Mouse (Mus musculus): ENCODE measurements at regions not wholly inside any gene's neighbourhood (a gene's known extent, or its start where the extent isn't known, plus 50 kb on each side); places are given as distances from the start of the nearest gene placed in this dataset.

DNA sequence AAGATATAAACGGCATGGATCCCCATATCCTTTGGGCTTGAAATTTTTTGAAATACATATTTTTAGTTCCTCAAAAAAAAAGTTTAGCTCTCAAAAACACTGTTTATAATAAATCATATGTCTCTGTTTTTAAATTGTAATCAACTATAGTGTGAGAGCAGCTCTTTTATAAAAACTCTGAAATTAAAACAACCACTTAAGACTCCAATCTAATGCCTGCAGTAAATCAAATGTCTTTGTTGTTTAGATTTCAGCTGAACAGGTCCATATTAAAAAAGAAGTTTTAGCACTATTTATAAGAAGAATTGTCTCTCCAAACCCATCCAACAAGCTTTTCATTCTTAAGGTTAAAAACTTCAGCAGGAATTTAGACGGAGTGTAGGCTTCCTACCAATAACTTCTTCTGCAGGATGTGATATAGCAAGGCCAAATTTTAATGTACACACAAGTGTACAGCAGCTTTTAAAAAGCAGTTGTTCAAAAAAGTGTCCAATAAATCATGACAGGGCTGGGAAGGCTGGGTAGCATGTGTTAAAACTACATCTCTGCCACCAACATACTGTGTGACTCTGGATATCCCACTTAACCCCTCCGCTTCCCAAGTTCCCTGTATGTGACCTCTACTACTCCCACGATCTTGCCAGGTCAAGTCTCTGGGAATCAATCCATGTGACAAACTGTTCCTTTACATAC is 160.6 kb upstream of the Paip1 start:
- no peak for DNase-seq (ENCODE audit: low spot score in 2 of 2)

DNA sequence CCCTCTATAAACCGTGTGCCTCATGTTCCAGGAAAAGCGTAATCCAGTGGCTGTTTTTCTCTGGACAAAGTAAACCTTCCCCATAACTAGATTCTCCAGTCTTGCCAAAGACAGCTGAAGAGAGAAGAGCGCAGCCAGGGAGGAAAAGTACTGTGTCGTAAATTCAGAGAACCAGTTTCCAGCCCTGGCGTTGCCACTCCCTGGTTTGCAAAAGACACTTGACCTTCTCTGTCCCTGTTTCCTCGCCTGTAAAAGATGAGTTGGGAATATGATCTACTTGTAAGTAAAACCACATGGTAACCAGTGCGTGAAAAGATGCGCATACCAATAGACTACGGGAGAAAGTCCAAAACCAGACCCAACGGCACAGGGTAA is 160.1 kb upstream of the Paip1 start:
- no peak for DNase-seq (ENCODE audit: low spot score in 2 of 2)

DNA sequence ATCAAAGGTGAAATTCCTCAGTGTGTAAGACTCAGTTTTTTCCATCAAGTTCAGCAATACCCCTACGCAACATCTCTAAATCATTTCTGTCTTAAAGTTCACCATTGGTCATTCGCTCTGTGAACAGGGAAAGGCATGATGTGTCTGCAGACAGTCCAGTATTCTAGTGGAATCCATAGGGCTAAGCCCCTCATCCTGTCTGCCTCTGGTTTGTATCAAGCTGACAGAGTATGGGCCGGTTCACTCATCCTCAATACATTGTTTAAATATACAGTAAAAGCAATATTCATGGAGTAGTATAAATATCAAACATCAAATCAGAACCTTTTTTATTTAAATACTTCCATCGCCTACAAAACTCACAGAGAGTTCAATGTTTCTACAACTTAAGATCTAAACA is 152.9 kb upstream of the Paip1 start:
- DNase-seq (ENCODE audit: low spot score in 2 of 2): no peak

DNA sequence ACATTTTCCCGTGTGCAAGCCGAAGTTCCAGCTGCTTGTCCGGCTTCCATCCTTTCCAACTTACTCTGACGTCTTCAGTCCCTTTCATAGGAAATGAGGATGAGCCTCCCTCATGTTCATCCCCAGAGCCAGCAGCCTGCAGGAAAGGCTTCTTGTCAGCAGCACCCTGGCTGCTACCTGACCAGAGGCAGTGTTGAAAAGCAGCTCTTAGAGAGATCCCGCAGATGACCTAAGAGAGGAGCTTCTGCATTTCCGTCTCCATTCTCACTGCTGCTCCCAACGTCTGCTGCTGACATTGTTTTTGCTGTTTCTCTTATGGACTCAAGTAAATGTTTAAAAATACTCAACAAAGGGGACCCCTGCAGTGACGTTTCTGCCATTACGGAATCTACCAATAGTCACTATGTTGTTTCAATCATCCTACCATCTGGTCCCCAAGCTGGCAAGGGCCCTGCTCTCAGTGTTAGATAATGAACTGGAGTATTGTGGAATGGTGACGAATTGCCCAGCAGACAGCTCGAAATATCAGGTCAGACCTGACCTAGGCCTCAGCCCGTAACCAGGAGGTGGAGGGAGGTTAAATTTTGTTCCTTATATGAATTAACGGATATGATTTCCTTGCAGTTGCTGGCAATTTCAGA is 151.0 kb upstream of the Paip1 start:
- DNase-seq (ENCODE audit: low spot score in 2 of 2): no peak

DNA sequence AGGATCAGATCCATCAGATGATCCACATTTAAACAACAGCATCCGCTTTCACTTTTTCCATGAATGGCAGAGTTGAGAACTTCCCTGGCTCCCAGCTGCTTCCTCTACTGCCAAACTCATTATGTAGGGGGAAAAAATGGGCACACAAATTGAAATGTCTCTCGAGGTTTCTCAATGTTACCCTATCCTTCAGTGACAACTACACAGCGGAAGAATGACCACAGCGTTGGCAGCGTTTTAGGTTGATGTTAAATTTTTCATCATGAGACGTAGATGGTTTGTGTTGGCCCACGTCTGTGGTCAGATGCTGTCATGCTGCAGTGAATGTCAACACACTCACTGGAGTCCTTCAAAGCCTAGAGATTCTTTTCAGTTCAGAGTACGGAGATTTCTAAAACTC is 149.0 kb upstream of the Paip1 start:
- no peak for DNase-seq (ENCODE audit: low spot score in 2 of 2)

DNA sequence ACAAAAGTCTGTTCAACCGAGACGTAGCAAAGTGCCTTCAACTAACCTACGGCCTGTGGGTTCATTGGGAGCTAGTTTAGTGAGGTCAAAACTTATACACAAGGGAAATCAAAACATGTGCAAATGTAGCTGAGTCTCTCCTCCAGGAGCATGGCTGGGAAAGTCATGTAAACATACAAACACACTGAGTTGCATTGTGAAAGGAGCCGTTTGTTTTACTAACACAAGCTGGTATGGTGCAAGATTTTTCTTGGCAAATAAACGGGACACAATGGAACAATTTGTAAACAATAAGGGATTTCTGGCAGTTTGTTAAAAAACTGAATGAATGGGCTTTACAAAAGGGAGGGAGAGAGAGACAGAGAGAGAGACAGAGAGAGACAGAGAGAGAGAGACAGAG is 147.8 kb upstream of the Paip1 start:
- DNase-seq (ENCODE audit: low spot score in 2 of 2): no peak

DNA sequence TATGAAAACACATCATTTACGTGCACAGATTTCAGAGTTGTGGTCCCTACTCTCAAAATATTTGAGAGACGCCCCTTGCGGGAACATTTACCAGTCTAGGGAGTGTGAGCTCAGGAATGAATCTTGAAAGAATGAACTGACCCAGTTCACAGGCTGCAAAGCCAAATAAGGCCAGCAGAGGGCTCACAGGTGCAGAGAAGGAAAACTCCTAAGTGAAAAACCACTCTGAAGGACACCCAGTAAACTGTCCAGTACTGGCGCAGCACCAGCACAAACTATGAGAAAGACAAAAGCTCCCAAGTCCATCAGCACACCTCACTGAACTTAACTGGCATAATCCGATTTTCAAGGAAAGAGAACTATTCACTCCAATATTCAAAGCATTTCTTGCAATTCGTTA is 145.0 kb upstream of the Paip1 start:
- peak in 1 of 2 experiments; percentile 56 for DNase-seq (ENCODE audit: low spot score in 2 of 2)

DNA sequence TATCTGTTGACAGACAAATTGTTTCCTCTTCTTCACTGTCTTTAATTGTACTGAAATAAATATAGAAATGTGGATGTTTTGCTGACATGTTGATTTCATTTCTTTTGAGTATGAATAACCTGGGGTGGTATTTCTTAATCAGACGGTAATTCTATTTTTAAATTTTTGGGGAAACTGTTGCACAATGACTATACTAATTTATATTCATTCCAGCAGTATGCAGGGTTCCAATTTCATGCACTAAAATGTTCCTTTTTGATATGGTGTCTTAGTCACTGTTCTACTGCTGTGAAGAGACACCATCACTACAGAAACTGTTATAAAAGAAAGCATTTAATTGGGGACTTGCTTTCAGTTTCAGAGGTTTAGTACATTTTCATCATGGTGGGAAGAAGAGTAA is 119.2 kb upstream of the Paip1 start:
- no peak for DNase-seq (ENCODE audit: low spot score in 2 of 2)

DNA sequence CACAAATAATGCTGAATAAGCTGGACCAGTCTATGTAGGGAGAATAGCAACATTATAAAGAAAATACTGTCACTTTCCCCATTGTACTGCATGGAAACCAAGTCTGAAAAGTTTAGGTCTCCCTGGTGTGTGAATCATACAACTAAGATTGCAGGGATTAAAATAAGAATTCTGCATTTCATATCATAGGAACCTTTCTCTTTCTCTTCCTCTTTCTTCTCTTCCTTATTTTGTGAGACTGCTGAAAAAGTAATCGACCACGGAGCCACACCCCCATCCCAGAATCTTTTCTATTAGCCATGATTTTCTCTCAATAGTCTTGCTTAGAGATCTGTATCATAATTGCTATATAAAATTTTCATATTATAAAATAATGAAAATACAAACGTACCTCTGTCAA is 118.4 kb upstream of the Paip1 start:
- DNase-seq (ENCODE audit: low spot score in 2 of 2): no peak

DNA sequence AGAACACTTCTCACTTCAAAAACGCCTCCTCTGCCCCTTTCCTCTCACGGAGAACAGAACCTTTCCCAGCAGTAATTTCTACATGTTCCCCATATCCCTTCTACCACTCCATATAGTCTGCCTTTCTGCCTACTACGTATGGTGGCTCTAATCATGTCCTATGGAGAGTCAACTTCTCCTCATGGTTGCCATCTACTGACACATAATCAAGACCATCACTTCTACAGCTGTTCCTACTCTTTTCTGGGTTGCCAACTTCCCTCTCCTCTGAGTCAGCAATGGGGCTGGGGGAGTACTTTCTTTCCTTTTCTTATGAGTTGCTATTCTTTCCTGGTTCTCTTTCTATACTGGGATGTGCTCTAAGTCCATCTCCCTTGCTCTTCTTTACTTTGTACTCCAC is 114.0 kb upstream of the Paip1 start:
- no peak for DNase-seq (ENCODE audit: low spot score in 2 of 2)

DNA sequence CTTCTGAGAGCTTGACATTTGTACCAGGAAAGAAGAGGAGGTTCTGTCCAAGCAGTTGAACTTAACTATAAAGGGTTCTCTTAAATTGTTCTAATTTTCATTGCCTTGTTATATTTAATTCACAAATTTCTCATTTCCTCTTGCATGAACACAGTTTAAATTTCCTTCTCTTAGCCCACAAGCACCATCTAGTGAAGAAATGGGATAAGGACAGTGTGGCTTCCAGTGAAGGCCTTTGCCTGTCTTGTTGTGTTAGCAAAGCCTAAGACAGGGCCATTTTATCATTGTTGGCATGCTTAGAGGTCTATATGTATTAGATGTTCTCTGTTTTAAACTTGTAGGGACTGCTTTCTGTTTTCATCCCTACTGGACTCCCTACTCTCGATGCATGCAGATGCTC is 110.0 kb upstream of the Paip1 start:
- DNase-seq (ENCODE audit: low spot score in 2 of 2): no peak

DNA sequence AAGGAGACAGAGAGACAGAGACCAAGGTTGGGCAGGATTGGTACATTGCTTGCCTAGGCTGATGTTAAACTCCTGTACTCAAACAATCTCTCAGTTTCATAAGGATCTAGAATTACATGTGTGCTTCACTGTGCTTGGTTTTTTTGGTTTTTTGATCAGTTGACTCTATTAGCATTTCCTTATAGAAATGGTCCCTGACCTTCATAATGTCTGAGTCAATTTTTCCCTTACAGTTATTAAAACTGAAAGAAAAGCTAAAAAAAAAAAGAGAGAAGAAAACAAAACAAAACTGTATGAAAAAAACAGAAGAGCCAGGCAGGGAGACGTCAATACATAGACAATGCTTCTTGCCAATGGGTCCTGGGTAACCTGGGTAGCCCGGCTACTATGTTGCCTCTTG is 102.9 kb upstream of the Paip1 start:
- DNase-seq (ENCODE audit: low spot score in 2 of 2): no peak

DNA sequence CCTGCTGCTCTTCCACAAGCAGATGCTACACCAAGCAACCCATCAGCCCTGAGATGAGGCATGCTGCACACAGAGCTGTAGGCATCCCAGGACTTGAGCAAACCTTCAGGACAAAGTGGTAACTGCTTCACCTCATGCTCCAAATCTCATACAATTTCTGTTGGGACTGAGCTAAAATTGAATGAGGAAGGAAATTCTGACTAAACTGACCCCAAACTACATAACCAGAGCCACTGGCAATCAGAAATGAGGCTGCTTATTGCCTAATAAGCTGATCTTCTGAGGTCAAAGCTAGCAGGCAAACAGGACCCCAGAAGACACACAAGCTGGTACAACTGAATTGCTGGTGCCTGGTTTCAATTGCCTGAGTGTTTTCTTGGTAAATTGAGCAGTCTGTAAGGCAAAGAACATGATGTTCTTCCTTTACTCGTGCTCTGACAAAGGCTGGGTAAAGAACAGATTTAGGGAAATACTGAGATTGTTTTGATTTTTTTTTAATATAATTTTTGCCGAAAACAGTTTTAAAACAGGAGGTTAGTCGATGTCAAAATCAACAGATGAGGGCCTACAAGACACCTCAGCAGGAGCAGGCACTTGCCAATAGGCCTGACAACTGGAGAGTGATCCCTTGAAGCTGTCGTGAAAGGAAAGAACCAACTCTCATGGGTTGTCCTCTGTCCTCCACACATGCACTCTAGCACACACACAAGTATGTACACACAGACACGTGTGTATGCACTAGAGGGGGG is 101.3 kb upstream of the Paip1 start:
- no peak for DNase-seq (ENCODE audit: low spot score in 2 of 2)

DNA sequence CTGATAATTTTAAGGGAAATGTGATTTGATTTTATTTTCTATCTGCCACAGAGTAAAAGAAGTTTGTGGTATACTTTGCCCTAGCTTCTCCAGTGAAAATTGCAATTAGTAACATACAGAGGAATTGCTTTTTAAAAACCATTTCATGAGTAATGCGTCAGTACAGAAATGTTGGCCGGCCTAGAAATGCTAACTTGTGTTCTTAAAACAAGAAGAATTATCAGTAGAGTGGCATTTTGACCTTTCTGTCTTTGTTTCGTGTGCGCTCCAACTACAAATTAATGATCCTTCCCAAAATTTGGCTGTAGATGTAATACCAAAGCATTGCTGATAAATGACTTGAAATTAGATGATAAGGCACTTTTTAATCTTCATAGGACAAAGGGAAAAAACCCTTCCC is 99.7 kb upstream of the Paip1 start:
- no peak for DNase-seq (ENCODE audit: low spot score in 2 of 2)

DNA sequence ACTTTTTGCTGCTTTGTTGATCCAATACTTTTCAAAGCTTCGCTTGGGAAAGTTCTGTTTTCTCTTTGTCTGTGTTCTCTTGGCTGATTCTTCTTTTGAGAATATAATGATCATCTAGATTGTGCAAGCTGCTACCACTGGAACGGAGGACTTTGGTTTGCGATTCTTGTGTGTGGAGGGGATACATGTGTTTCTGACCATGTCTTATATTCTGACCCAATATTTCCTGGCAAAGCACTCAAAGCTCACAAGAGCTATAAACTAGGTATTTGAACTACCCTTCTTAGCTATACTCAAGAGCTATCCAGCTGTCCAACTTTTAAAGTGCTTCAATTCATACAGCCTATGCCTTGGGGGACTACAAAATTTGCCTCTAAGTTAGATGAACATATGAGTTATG is 96.6 kb upstream of the Paip1 start:
- no peak for DNase-seq (ENCODE audit: low spot score in 2 of 2)

DNA sequence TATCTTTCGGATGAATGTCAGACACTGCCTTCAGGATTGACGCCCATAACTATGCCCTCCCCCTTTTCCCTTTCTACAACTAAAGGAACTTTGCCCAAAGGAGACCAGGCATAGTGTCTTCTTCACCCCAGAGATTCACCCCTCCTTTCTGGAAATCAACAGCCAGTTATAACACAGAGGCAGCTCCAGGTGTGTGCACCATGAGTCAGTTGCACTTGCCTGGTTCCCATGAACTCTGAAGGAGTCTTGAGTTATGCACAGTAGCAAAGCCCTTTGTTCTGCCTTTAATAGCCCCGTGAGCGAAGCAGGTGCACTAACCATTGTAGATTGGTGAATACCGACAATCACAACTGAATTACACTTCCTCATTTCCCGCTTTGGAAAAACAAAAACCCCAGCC is 94.5 kb upstream of the Paip1 start:
- no peak for DNase-seq (ENCODE audit: low spot score in 2 of 2)

DNA sequence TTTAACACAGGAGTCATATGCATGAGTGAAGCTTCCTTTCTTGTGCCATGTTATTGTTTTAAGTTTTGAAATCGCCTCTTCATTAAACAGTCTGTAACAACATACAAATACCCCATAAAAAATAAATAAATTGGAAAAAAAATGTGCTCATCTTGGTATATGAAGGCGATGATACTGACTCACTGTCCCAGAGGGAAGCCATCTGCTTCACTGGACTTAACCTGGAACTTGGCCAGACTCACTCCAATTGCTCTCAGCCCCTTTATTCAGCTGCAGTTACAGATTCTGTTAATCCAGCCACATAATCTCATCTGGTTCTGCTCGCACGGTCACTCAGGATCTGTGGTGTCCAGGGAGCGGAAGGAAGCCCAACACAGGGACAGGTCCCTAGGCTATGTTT is 90.5 kb upstream of the Paip1 start:
- no peak for DNase-seq (ENCODE audit: low spot score in 2 of 2)

DNA sequence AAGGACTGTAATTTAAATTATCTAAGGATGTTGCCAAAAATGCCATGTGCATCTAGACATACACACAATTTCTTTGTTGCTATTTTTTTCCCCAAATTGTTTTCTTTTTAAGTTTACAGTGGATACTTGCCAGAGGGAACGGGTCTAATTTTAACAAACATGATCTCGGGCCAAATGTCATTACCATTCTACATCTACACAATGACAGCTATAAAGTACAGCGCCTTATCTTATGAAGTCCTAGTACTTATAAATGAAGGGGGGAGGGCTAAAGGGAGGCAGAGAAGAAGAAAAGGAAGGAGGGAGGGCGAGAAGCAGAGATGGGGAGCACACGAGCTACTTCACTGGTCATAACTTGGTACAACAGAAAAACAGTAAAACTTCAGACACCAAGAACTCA is 89.4 kb upstream of the Paip1 start:
- DNase-seq (ENCODE audit: low spot score in 2 of 2): no peak

DNA sequence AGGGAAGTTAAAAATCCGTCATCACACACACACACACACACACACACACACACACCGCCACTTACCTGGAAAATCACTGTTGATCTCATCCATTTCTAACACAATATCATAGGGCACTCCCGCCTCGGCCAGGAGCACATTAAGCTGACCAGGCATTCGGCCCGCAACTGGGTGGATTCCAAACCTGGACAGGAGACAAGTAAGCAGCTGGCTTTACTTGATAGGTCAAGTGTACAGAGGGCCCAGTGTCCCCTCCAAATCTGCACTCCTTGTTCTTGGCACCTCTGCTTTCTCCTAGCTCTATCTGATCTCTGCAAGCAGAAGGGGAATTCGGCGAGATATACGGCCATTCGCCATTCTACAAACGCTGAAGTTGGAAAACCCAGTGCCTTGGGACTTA is 88.6 kb upstream of the Paip1 start:
- no peak for DNase-seq (ENCODE audit: low spot score in 2 of 2)

DNA sequence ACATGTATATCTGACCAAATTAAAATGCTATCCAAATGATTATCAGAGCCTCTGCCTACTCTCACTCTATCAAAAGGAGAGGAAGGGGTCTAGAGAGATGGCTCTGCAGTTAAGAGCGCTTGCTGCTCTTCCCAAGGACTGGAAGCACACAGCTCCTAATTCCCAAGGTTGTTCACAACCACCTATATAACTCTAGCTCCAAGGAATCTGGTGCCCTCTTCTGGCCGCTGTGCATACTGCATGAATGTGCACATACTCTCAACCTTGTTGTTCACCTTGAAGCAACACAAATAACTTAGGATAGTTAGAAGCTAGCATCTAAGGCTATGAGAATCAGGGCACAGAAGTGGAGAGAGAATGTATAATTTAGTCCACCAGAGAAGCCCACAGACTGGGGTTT is 86.6 kb upstream of the Paip1 start:
- peak in 1 of 2 experiments; percentile 20 for DNase-seq (ENCODE audit: low spot score in 2 of 2)

DNA sequence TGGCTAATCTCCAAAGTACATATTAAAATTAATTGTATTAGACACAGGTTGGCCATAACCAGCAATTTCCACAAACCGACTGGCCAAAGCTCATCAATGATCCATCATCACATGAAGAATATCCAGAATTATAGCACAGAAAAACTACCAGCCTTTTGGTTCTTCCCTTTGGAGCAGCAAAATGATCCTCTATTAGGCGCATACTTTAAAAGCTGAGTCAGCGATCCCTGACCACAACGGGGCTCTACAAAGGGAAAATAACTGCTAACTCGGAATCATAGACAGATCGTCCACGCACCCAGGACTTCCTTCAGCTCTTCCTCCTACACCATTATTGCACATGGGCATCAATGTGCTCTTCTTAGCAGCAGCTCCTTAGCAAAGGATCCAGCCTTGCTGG is 85.6 kb upstream of the Paip1 start:
- no peak for DNase-seq (ENCODE audit: low spot score in 2 of 2)

DNA sequence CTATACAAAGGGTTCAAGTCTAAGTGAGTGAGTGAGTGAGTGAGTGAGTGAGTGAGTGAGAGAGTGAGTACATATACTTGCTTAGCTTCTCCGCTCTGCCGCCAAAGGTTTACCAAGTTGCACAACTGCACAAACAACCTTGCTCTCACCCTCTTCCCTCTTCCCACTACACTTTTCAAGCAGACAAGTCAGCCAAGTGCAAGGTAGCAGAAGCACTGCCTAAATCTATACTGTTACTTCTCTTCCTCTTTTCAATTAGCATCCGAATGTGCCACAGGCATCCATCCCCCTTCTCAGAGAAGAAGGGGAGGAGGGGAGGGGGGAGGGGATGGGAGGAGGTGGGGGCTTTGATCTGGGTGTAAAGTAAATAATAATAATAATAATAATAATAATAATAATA is 80.4 kb upstream of the Paip1 start:
- DNase-seq (ENCODE audit: low spot score in 2 of 2): no peak

DNA sequence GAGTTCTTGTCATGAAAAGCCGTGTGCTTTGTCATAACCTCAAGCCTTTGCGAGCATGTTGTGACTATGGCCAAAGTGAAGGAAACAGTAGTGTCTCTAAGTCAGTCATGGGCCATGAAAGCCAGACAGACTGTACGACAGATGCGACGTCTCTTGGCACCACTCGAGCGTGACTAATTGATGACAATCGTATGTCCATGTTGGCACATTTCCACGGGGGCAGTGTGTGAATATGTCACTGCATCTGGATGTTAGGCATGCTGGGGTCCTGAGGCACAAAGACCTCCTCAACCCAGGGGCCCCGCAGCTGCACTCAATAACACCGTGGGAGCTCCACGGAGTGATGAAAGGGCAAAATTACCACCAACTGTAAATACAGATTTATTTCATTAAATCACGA is 77.1 kb upstream of the Paip1 start:
- no peak for DNase-seq (ENCODE audit: low spot score in 2 of 2)

Data from frontal cortex, postnatal 14 days (tissue).